Mouse (Mus musculus): ENCODE measurements at regions not wholly inside any gene's neighbourhood (a gene's known extent, or its start where the extent isn't known, plus 50 kb on each side); places are given as distances from the start of the nearest gene placed in this dataset.

- H3K9ac ChIP-seq (ENCODE audit: low read length): no peak overlapping the region
- H3K9me3 ChIP-seq (replicated peaks; ENCODE audit: control insufficient read depth, low read length): no peaks in the 10 kb centered on the region
These were observed 202.9 kb upstream of the Rgs18 start for GRCm38 (mm10) chr1:144978167-144978566.

GRCm38 (mm10) chr1:144965736-144966135 lies 190.5 kb upstream of the Rgs18 start:
- H3K9me3 ChIP-seq (replicated peaks; ENCODE audit: control insufficient read depth, low read length): no peaks in the 10 kb centered on the region
- peak; percentile 81 for ATAC-seq (replicated peaks; ENCODE audit: extremely low read depth, insufficient read depth, low FRiP score)

More at GRCm38 (mm10) chr1:144978167-144978566, 202.9 kb upstream of the Rgs18 start:
- Histone ChIP-seq H3K27ac (ENCODE audit: low read length) (no peak overlapping the region), H3K4me1 (ENCODE audit: control insufficient read depth, insufficient read depth, low read length) (no peaks in the 10 kb centered on the region), H3K36me3 (ENCODE audit: control insufficient read depth, insufficient read depth) (no peaks in the 10 kb centered on the region), H3K27me3 (ENCODE audit: control insufficient read depth, insufficient read depth, low read length) (no peaks in the 10 kb centered on the region), H3K4me3 (ENCODE audit: low read length) (no peak overlapping the region), H3K4me2 (ENCODE audit: low read depth, low read length) (no peak overlapping the region)
- WGBS: 64% methylated on average over 5 of the region's 5 CpGs
- no peak for ATAC-seq (replicated peaks; ENCODE audit: extremely low read depth, insufficient read depth, low FRiP score)

GRCm38 (mm10) chr1:144939006-144939405 lies 163.8 kb upstream of the Rgs18 start:
- Histone ChIP-seq H3K4me3 (ENCODE audit: low read length) (no peak overlapping the region), H3K27me3 (ENCODE audit: control insufficient read depth, insufficient read depth, low read length) (no peaks in the 10 kb centered on the region), H3K9me3 (replicated peaks; ENCODE audit: control insufficient read depth, low read length) (no peaks in the 10 kb centered on the region), H3K27ac (ENCODE audit: low read length) (no peak overlapping the region), H3K4me1 (ENCODE audit: control insufficient read depth, insufficient read depth, low read length) (no peaks in the 10 kb centered on the region), H3K36me3 (ENCODE audit: control insufficient read depth, insufficient read depth) (no peaks in the 10 kb centered on the region), H3K9ac (ENCODE audit: low read length) (no peak overlapping the region), H3K4me2 (ENCODE audit: low read depth, low read length) (no peak overlapping the region)
- ATAC-seq (replicated peaks; ENCODE audit: extremely low read depth, insufficient read depth, low FRiP score): no peak
- 75% methylated on average over 3 of the region's 3 CpGs for WGBS

More at GRCm38 (mm10) chr1:144965736-144966135, 190.5 kb upstream of the Rgs18 start:
- Histone ChIP-seq H3K4me2 (ENCODE audit: low read depth, low read length) (peak overlapping the region; percentile 12; the same call in 1 of the 2 replicates), H3K36me3 (ENCODE audit: control insufficient read depth, insufficient read depth) (no peaks in the 10 kb centered on the region), H3K9ac (ENCODE audit: low read length) (no peak overlapping the region), H3K27me3 (ENCODE audit: control insufficient read depth, insufficient read depth, low read length) (no peaks in the 10 kb centered on the region), H3K4me1 (ENCODE audit: control insufficient read depth, insufficient read depth, low read length) (peaks cover 2% of the 10 kb centered on the region; the same call in 1 of the 2 replicates), H3K4me3 (ENCODE audit: low read length) (no peak overlapping the region), H3K27ac (ENCODE audit: low read length) (0 out of 2 replicates have a peak overlapping the region, but pooled peaks have one; percentile 53)
- WGBS: 33% methylated on average over 3 of the region's 3 CpGs

GRCm38 (mm10) chr1:144926136-144926535 lies 150.9 kb upstream of the Rgs18 start:
- Histone ChIP-seq H3K4me3 (ENCODE audit: low read length) (no peak overlapping the region), H3K9me3 (replicated peaks; ENCODE audit: control insufficient read depth, low read length) (peaks cover 2% of the 10 kb centered on the region; the same call in 1 of the 2 replicates), H3K4me2 (ENCODE audit: low read depth, low read length) (no peak overlapping the region), H3K4me1 (ENCODE audit: control insufficient read depth, insufficient read depth, low read length) (no peaks in the 10 kb centered on the region), H3K9ac (ENCODE audit: low read length) (no peak overlapping the region), H3K27ac (ENCODE audit: low read length) (no peak overlapping the region), H3K36me3 (ENCODE audit: control insufficient read depth, insufficient read depth) (no peaks in the 10 kb centered on the region), H3K27me3 (ENCODE audit: control insufficient read depth, insufficient read depth, low read length) (no peaks in the 10 kb centered on the region)
- no peak for ATAC-seq (replicated peaks; ENCODE audit: extremely low read depth, insufficient read depth, low FRiP score)
- 76% methylated on average over 2 of the region's 2 CpGs for WGBS

- no peaks in the 10 kb centered on the region for H3K4me1 ChIP-seq (ENCODE audit: control insufficient read depth, insufficient read depth, low read length)
- no peak for ATAC-seq (replicated peaks; ENCODE audit: extremely low read depth, insufficient read depth, low FRiP score)
- no peak overlapping the region for H3K9ac ChIP-seq (ENCODE audit: low read length)
- no peak overlapping the region for H3K27ac ChIP-seq (ENCODE audit: low read length)
- H3K27me3 ChIP-seq (ENCODE audit: control insufficient read depth, insufficient read depth, low read length): no peaks in the 10 kb centered on the region
- no peak overlapping the region for H3K4me2 ChIP-seq (ENCODE audit: low read depth, low read length)
- H3K9me3 ChIP-seq (replicated peaks; ENCODE audit: control insufficient read depth, low read length): no peaks in the 10 kb centered on the region
- no peaks in the 10 kb centered on the region for H3K36me3 ChIP-seq (ENCODE audit: control insufficient read depth, insufficient read depth)
- no peak overlapping the region for H3K4me3 ChIP-seq (ENCODE audit: low read length)
- 88% methylated on average over 5 of the region's 5 CpGs for WGBS
These were observed 141.3 kb upstream of the Rgs18 start for GRCm38 (mm10) chr1:144916568-144916967.

- H3K4me3 ChIP-seq (ENCODE audit: low read length): no peak overlapping the region
- H3K9me3 ChIP-seq (replicated peaks; ENCODE audit: control insufficient read depth, low read length): no peaks in the 10 kb centered on the region
- no peaks in the 10 kb centered on the region for H3K27me3 ChIP-seq (ENCODE audit: control insufficient read depth, insufficient read depth, low read length)
- H3K27ac ChIP-seq (ENCODE audit: low read length): no peak overlapping the region
- WGBS: 27% methylated on average over 3 of the region's 3 CpGs
- ATAC-seq (replicated peaks; ENCODE audit: extremely low read depth, insufficient read depth, low FRiP score): peak; percentile 86
- no peak overlapping the region for H3K9ac ChIP-seq (ENCODE audit: low read length)
- H3K4me2 ChIP-seq (ENCODE audit: low read depth, low read length): no peak overlapping the region
- no peaks in the 10 kb centered on the region for H3K36me3 ChIP-seq (ENCODE audit: control insufficient read depth, insufficient read depth)
- no peaks in the 10 kb centered on the region for H3K4me1 ChIP-seq (ENCODE audit: control insufficient read depth, insufficient read depth, low read length)
These were observed 127.8 kb upstream of the Rgs18 start for GRCm38 (mm10) chr1:144902987-144903386.

- no peak for ATAC-seq (replicated peaks; ENCODE audit: extremely low read depth, insufficient read depth, low FRiP score)
- WGBS: 60% methylated on average over 2 of the region's 2 CpGs
These were observed 108.4 kb upstream of the Rgs18 start for GRCm38 (mm10) chr1:144883633-144884032.

GRCm38 (mm10) chr1:144862133-144862532 lies 86.9 kb upstream of the Rgs18 start:
- Histone ChIP-seq H3K27me3 (ENCODE audit: control insufficient read depth, insufficient read depth, low read length) (no peaks in the 10 kb centered on the region), H3K4me1 (ENCODE audit: control insufficient read depth, insufficient read depth, low read length) (no peaks in the 10 kb centered on the region)
- 70% methylated on average over 1 of the region's 1 CpGs for WGBS

More at GRCm38 (mm10) chr1:144883633-144884032, 108.4 kb upstream of the Rgs18 start:
- Histone ChIP-seq H3K9me3 (replicated peaks; ENCODE audit: control insufficient read depth, low read length) (no peaks in the 10 kb centered on the region), H3K4me3 (ENCODE audit: low read length) (no peak overlapping the region), H3K9ac (ENCODE audit: low read length) (no peak overlapping the region), H3K27ac (ENCODE audit: low read length) (no peak overlapping the region), H3K4me1 (ENCODE audit: control insufficient read depth, insufficient read depth, low read length) (no peaks in the 10 kb centered on the region), H3K4me2 (ENCODE audit: low read depth, low read length) (no peak overlapping the region), H3K36me3 (ENCODE audit: control insufficient read depth, insufficient read depth) (no peaks in the 10 kb centered on the region), H3K27me3 (ENCODE audit: control insufficient read depth, insufficient read depth, low read length) (no peaks in the 10 kb centered on the region)

More at GRCm38 (mm10) chr1:144862133-144862532, 86.9 kb upstream of the Rgs18 start:
- no peaks in the 10 kb centered on the region for H3K36me3 ChIP-seq (ENCODE audit: control insufficient read depth, insufficient read depth)
- no peaks in the 10 kb centered on the region for H3K9me3 ChIP-seq (replicated peaks; ENCODE audit: control insufficient read depth, low read length)
- no peak overlapping the region for H3K9ac ChIP-seq (ENCODE audit: low read length)
- H3K4me3 ChIP-seq (ENCODE audit: low read length): no peak overlapping the region
- no peak for ATAC-seq (replicated peaks; ENCODE audit: extremely low read depth, insufficient read depth, low FRiP score)
- H3K4me2 ChIP-seq (ENCODE audit: low read depth, low read length): no peak overlapping the region
- H3K27ac ChIP-seq (ENCODE audit: low read length): no peak overlapping the region
